Mouse (Mus musculus): Measurements from ENCODE around the gene Nrsn2. TPM values are rescaled to one million over a fixed set of nuclear protein-coding genes. Genes with fewer than 3 reads are reported as not detected.

Nrsn2 gene
- polyA plus RNA-seq, 1 experiment from 2014 or later: 6.2 TPM

DNA sequence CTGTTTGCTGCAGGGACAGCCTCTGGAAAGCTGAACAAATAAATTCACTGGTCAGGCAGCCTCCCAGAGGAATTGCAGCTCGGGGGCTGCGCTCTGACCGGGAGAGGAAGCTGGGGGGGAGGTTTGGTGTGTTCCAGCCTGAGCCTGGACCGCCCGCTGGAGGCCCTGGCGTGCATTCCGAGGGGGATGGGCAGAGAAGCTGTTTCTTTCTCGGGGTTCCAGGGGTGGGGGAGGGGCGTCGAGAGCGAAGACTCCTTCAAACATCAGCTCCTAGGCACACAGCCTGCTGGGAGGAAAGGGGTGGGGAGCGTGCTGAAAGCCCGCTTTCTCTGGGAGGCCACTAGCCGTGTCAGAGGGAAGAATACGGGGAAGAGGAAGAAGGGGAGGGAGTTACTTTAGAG, 34.5 kb upstream of the Nrsn2 start:
- 0% methylated on average over 15 of the region's 15 CpGs for WGBS
- ATAC-seq (ENCODE audit: low FRiP score) (peak; percentile 75), DNase-seq (ENCODE audit: low spot score, missing footprints) (peak; percentile 98)
- Histone ChIP-seq H3K4me1 (ENCODE audit: control insufficient read depth, insufficient read depth, low read length) (peaks cover 36% of the 10 kb centered on the region), H3K4me3 (ENCODE audit: low read depth, low read length) (peak overlapping the region; percentile 96; the same call in 1 of the 2 replicates), H3K9me3 (ENCODE audit: control insufficient read depth, low read length) (peaks cover 2% of the 10 kb centered on the region; the same call in 1 of the 2 replicates), H3K27me3 (ENCODE audit: control insufficient read depth, insufficient read depth, low read length) (no peaks in the 10 kb centered on the region), H3K36me3 (ENCODE audit: control insufficient read depth, insufficient read depth, low read length) (no peaks in the 10 kb centered on the region), H3K4me2 (peak overlapping the region; percentile 83), H3K9ac (ENCODE audit: low read length) (peak overlapping the region; percentile 98), H3K27ac (ENCODE audit: low read depth, low read length) (peak overlapping the region; percentile 94)

DNA sequence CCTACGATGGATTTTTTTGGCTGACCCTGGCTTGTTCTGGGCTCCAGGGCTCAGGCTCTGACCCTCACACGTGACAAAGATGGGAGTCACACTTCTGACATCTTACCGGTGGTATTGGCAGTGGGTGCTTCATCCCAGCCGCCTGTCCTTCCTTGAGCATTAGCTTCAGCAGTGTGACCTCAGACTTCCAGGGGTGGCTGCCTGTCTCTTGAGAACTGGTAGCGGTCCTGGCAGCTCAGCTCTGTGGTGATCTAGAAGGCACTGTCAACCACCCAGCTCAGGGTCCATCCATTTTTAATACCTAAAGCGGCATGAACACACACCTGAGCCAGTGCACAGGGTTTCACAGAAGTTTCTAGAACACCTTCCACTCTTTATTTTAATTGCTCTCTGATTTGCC, 33.3 kb upstream of the Nrsn2 start:
- DNase-seq (ENCODE audit: low spot score, missing footprints): no peak
- H3K9ac ChIP-seq (ENCODE audit: low read length): no peak overlapping the region
- H3K36me3 ChIP-seq (ENCODE audit: control insufficient read depth, insufficient read depth, low read length): no peaks in the 10 kb centered on the region
- H3K4me2 ChIP-seq: no peak overlapping the region
- H3K4me3 ChIP-seq (ENCODE audit: low read depth, low read length): no peak overlapping the region
- peaks cover 33% of the 10 kb centered on the region for H3K4me1 ChIP-seq (ENCODE audit: control insufficient read depth, insufficient read depth, low read length)
- whole genome bisulfite sequencing: 76% methylated on average over 6 of the region's 6 CpGs
- no peaks in the 10 kb centered on the region for H3K27me3 ChIP-seq (ENCODE audit: control insufficient read depth, insufficient read depth, low read length)
- no peak overlapping the region; the same call in 1 of the 2 replicates for H3K27ac ChIP-seq (ENCODE audit: low read depth, low read length)
- H3K9me3 ChIP-seq (ENCODE audit: control insufficient read depth, low read length): no peaks in the 10 kb centered on the region
- ATAC-seq (ENCODE audit: low FRiP score): no peak

DNA sequence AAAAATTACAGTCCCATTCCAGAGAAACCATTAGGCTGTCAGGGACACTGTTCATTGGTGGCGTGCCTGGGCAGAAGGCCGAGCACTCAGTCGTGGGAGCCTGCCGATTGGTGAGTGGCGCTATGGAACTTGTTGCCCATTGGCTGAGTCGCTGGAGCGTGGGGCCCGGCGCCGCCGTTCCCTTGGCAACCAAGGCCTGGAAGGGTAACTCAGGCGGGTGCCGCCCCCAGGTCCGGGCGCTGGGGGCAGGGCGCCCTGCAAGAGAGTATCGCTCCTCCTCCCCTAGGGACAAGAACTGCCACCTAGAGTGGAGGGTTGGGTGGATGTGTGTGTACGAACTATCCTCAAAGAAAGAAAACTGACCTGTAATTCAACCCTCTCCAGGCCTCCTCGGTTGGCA, 29.7 kb upstream of the Nrsn2 start:
- Histone ChIP-seq H3K36me3 (ENCODE audit: control insufficient read depth, insufficient read depth, low read length) (no peaks in the 10 kb centered on the region), H3K9me3 (ENCODE audit: control insufficient read depth, low read length) (no peaks in the 10 kb centered on the region), H3K4me1 (ENCODE audit: control insufficient read depth, insufficient read depth, low read length) (peaks cover 19% of the 10 kb centered on the region), H3K4me2 (peak overlapping the region; percentile 56), H3K9ac (ENCODE audit: low read length) (peak overlapping the region; percentile 34), H3K27me3 (ENCODE audit: control insufficient read depth, insufficient read depth, low read length) (no peaks in the 10 kb centered on the region), H3K27ac (ENCODE audit: low read depth, low read length) (peak overlapping the region; percentile 41), H3K4me3 (ENCODE audit: low read depth, low read length) (peak overlapping the region; percentile 23)
- DNase-seq (ENCODE audit: low spot score, missing footprints): peak; percentile 98
- ATAC-seq (ENCODE audit: low FRiP score): peak; percentile 95
- WGBS: under 1% methylated on average over 19 of the region's 19 CpGs

DNA sequence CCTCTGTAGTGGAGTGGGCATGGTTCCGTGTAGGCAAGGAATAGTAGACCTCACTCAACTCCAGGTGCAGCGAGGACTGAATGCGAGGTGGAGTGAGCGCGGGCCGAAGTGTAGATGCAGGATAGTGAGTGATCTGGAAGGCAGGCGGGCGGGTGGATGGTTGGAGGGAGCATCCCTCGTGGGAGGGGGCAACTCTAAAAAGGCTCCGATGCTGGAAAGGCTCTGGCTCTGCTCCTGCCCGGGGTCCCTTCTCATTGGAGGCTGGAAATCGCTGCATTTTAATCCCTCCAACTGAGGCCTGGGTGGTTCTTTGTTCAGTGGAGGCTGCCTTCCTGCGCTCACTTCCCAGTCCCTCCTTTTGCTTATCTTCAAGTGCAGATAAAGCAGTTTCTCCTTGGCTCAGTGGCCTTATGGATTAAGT, 22.7 kb upstream of the Nrsn2 start:
- DNase-seq (ENCODE audit: low spot score, missing footprints) (no peak), ATAC-seq (ENCODE audit: low FRiP score) (peak; percentile 15)
- no peaks in the 10 kb centered on the region for H3K36me3 ChIP-seq (ENCODE audit: control insufficient read depth, insufficient read depth, low read length)
- H3K4me2 ChIP-seq: peak overlapping the region; percentile 92
- no peaks in the 10 kb centered on the region for H3K9me3 ChIP-seq (ENCODE audit: control insufficient read depth, low read length)
- WGBS: under 1% methylated on average over 13 of the region's 13 CpGs
- peak overlapping the region; percentile 99 for H3K27ac ChIP-seq (ENCODE audit: low read depth, low read length)
- H3K27me3 ChIP-seq (ENCODE audit: control insufficient read depth, insufficient read depth, low read length): no peaks in the 10 kb centered on the region
- H3K9ac ChIP-seq (ENCODE audit: low read length): peak overlapping the region; percentile 98
- H3K4me3 ChIP-seq (ENCODE audit: low read depth, low read length): peak overlapping the region; percentile 90
- peaks cover 30% of the 10 kb centered on the region for H3K4me1 ChIP-seq (ENCODE audit: control insufficient read depth, insufficient read depth, low read length)

DNA sequence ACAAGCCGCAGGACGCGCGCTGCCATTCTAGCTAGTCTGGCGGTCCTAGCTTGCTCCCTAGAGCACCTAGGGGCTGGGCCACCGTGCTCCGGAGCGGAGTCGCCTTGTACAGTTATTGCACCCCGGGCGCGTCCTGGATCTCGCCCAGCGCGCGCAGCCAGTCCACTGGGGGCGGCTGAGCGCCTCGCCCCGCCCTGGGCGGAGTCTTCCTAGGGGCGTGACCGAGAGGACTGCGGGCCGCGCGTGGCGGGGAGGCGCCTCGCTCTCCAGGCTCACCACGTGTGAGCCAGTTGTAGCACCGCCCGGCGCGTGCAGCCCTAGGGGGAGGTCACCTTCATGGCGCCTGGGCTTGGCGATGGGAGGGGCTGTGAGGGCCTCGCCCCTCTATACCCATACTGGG, 22.3 kb upstream of the Nrsn2 start:
- Histone ChIP-seq H3K27ac (ENCODE audit: low read depth, low read length) (peak overlapping the region; percentile 99), H3K4me1 (ENCODE audit: control insufficient read depth, insufficient read depth, low read length) (peaks cover 34% of the 10 kb centered on the region), H3K27me3 (ENCODE audit: control insufficient read depth, insufficient read depth, low read length) (no peaks in the 10 kb centered on the region), H3K9ac (ENCODE audit: low read length) (peak overlapping the region; percentile 98), H3K36me3 (ENCODE audit: control insufficient read depth, insufficient read depth, low read length) (no peaks in the 10 kb centered on the region), H3K4me3 (ENCODE audit: low read depth, low read length) (peak overlapping the region; percentile 90), H3K9me3 (ENCODE audit: control insufficient read depth, low read length) (no peaks in the 10 kb centered on the region), H3K4me2 (peak overlapping the region; percentile 92)
- ATAC-seq (ENCODE audit: low FRiP score) (peak; percentile 75), DNase-seq (ENCODE audit: low spot score, missing footprints) (peak; percentile 99)
- WGBS: under 1% methylated on average over 38 of the region's 38 CpGs

DNA sequence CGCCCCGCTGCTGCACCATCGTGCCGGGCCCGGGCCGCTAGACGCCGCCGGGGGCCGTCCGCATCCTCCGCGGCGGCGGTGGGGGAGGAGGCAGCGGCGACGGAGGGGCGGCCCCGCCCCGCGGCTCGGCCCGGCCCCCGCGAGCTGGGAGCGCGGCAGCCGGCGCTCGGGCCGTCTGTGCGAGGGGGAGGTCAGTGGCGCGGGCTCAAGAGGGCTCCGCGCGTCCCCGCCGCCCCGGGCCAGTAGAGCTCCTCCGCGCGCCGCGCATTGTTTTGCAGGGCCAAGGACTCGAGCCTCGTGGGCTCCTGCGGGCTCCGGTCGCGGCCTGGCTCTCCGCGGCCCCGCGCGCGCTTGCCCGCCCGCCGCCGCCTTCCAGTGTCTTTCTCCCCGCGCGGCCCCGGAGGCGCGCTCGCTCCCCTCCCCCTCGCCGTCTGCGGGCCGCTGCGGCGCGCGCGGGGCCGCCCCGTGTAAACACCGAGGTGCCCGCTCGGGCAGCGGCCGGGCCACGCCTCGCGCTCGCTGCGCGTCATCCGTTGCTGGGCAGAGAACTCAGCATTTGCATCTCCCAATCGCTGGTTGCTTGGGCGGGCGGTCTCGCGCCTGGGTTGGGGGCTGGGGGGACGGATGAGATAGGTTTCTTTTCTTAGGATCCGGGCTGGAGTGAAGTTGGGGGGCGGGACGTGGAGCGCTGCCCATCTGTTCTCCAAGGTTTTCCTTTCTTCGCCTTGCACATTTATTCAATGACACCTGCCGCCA, 21.4 kb upstream of the Nrsn2 start, which contains the start of gene Sox12:
TSS of gene Sox12 (minus strand) at position 384 of the 756 bp plus-strand sequence.
- H3K4me3 ChIP-seq (ENCODE audit: low read depth, low read length): peak within 1 kb of the TSS; percentile 90
- ATAC-seq (ENCODE audit: low FRiP score) (peak; percentile 62), DNase-seq (ENCODE audit: low spot score, missing footprints) (peak; percentile 100)
- peaks cover 34% of the 10 kb centered on the region for H3K4me1 ChIP-seq (ENCODE audit: control insufficient read depth, insufficient read depth, low read length)
- no peaks in the 10 kb centered on the region for H3K27me3 ChIP-seq (ENCODE audit: control insufficient read depth, insufficient read depth, low read length)
- peak within 1 kb of the TSS; percentile 92 for H3K4me2 ChIP-seq
- WGBS: under 1% methylated on average over 73 of the region's 104 CpGs
- H3K9me3 ChIP-seq (ENCODE audit: control insufficient read depth, low read length): no peaks in the 10 kb centered on the region
- peak within 1 kb of the TSS; percentile 98 for H3K9ac ChIP-seq (ENCODE audit: low read length)
- H3K36me3 ChIP-seq (ENCODE audit: control insufficient read depth, insufficient read depth, low read length): no peaks in the 10 kb centered on the region
- peak within 1 kb of the TSS; percentile 99 for H3K27ac ChIP-seq (ENCODE audit: low read depth, low read length)

DNA sequence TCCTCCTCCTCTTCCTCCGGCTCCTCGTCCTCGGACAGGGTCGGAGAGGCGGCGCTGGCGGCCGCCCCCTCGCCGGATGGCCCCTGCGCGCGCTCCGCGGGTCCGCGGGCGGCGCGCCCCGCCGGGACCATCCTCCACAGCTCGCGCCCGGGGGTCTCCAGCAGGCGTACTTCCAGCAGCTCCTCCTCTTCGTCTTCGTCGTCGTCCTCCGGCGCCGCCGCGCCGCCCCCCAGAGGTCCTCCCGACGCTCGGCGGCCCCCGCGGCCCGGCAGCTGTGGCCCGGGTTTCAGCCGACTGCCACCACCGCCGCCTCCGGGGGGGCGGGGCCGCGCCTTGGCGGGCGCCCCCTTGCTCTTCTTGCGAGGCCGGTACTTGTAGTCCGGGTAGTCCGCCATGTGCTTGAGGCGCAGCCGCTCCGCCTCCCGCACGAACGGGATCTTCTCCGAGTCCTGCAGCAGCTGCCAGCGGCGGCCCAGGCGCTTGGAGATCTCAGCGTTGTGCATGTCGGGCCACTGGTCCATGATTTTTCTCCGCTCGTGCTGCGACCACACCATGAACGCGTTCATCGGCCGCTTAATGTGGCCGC, 20.7 kb upstream of the Nrsn2 start:
- Histone ChIP-seq H3K4me1 (ENCODE audit: control insufficient read depth, insufficient read depth, low read length) (peaks cover 34% of the 10 kb centered on the region), H3K27ac (ENCODE audit: low read depth, low read length) (peak overlapping the region; percentile 99), H3K4me2 (peak overlapping the region; percentile 92), H3K9ac (ENCODE audit: low read length) (peak overlapping the region; percentile 98), H3K36me3 (ENCODE audit: control insufficient read depth, insufficient read depth, low read length) (no peaks in the 10 kb centered on the region), H3K27me3 (ENCODE audit: control insufficient read depth, insufficient read depth, low read length) (no peaks in the 10 kb centered on the region), H3K9me3 (ENCODE audit: control insufficient read depth, low read length) (no peaks in the 10 kb centered on the region), H3K4me3 (ENCODE audit: low read depth, low read length) (peak overlapping the region; percentile 90)
- WGBS: under 1% methylated on average over 68 of the region's 77 CpGs
- DNase-seq (ENCODE audit: low spot score, missing footprints) (peak; percentile 97), ATAC-seq (ENCODE audit: low FRiP score) (peak; percentile 13)

DNA sequence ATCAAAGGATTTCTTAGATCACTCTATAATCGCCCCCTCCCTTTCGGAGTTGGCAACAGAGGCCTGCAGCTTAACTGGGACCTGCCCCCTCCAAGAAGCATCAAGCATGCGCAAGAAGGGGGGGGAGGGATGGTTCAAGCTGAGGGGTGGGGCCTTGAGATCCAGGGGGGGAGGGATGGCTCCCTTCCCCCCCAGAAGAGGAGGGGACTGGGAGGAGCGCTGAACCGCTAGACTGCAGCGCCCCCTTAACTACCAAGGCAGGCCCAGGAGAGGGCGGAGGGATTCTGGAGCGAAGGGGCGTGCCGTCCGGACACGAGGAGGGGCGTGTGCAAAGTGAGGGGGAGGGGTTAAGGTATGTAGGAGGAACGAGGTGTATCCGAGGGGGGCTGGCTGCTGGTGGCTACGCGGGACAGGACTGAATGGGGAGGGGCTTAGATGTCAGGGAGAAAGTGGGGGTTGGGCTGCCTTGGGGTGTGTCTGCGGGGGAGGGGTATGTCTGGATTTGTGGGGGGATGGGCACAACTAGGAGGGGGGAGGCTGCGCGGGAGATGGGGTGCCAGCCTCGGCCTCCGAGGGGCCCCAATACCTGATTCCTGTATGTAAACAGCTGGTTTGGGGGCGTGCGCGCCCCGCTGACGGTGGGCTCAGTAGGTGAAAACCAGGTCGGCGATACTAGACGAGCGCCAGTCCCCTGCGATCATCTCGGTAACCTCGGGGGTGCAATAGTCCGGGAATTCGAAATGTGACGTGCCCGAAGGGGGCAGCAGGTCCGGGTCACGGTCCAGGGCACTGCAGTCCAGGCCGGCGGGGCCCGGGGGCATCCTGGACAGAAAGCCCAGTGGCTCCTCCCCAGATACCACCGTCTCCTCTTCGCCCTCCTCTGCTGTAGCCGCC, 19.9 kb upstream of the Nrsn2 start:
- peak; percentile 99 for DNase-seq (ENCODE audit: low spot score, missing footprints)
- peak overlapping the region; percentile 98 for H3K9ac ChIP-seq (ENCODE audit: low read length)
- H3K36me3 ChIP-seq (ENCODE audit: control insufficient read depth, insufficient read depth, low read length): no peaks in the 10 kb centered on the region
- peak overlapping the region; percentile 92 for H3K4me2 ChIP-seq
- peaks cover 34% of the 10 kb centered on the region for H3K4me1 ChIP-seq (ENCODE audit: control insufficient read depth, insufficient read depth, low read length)
- ATAC-seq (ENCODE audit: low FRiP score): peak; percentile 65
- peak overlapping the region; percentile 99 for H3K27ac ChIP-seq (ENCODE audit: low read depth, low read length)
- no peaks in the 10 kb centered on the region for H3K9me3 ChIP-seq (ENCODE audit: control insufficient read depth, low read length)
- peak overlapping the region; percentile 90 for H3K4me3 ChIP-seq (ENCODE audit: low read depth, low read length)
- WGBS: under 1% methylated on average over 44 of the region's 46 CpGs
- no peaks in the 10 kb centered on the region for H3K27me3 ChIP-seq (ENCODE audit: control insufficient read depth, insufficient read depth, low read length)
